Mouse (Mus musculus): Measurements from ENCODE around the gene Slc26a11. TPM values are rescaled to one million over a fixed set of nuclear protein-coding genes. Genes with fewer than 3 reads are reported as not detected.

The Slc26a11 gene
- polyA plus RNA-seq, 1 experiment from 2014 or later = 10.8 TPM

GRCm38 (mm10) chr11:119338271-119339059 is 16.9 kb upstream of the Slc26a11 start:
- H3K4me3 ChIP-seq (replicated peaks) = no peak overlapping the region
- H3K4me1 ChIP-seq = no peaks in the 10 kb centered on the region
- ATAC-seq (replicated peaks; ENCODE audit: low FRiP score) = no peak
- no peaks in the 10 kb centered on the region for H3K36me3 ChIP-seq
- no peak overlapping the region for H3K27ac ChIP-seq
- WGBS = 86% methylated on average over 10 of the region's 10 CpGs
- H3K4me2 ChIP-seq = no peak overlapping the region
- no peaks in the 10 kb centered on the region for H3K9me3 ChIP-seq (replicated peaks)
- H3K27me3 ChIP-seq = no peaks in the 10 kb centered on the region
- no peak overlapping the region for H3K9ac ChIP-seq

- Histone ChIP-seq H3K9me3 (replicated peaks) (no peaks in the 10 kb centered on the region), H3K9ac (no peak overlapping the region), H3K4me1 (no peaks in the 10 kb centered on the region), H3K27me3 (no peaks in the 10 kb centered on the region), H3K4me3 (replicated peaks) (no peak overlapping the region), H3K36me3 (no peaks in the 10 kb centered on the region), H3K4me2 (no peak overlapping the region), H3K27ac (no peak overlapping the region)
- no peak for ATAC-seq (replicated peaks; ENCODE audit: low FRiP score)
- WGBS = 45% methylated on average over 5 of the region's 5 CpGs
Measured at GRCm38 (mm10) chr11:119339179-119339578, 16.2 kb upstream of the Slc26a11 start.

GRCm38 (mm10) chr11:119339637-119340036 is 15.7 kb upstream of the Slc26a11 start:
- H3K4me3 ChIP-seq (replicated peaks) = no peak overlapping the region
- H3K4me1 ChIP-seq = no peaks in the 10 kb centered on the region
- no peaks in the 10 kb centered on the region for H3K36me3 ChIP-seq
- 3% methylated on average over 5 of the region's 5 CpGs for WGBS
- no peak overlapping the region for H3K4me2 ChIP-seq
- no peaks in the 10 kb centered on the region for H3K27me3 ChIP-seq
- H3K9me3 ChIP-seq (replicated peaks) = no peaks in the 10 kb centered on the region
- no peak overlapping the region for H3K27ac ChIP-seq
- H3K9ac ChIP-seq = no peak overlapping the region
- ATAC-seq (replicated peaks; ENCODE audit: low FRiP score) = no peak

GRCm38 (mm10) chr11:119344178-119344577 is 11.2 kb upstream of the Slc26a11 start:
- no peak overlapping the region for H3K9ac ChIP-seq
- 84% methylated on average over 8 of the region's 8 CpGs for WGBS
- H3K9me3 ChIP-seq (replicated peaks) = no peaks in the 10 kb centered on the region
- H3K4me1 ChIP-seq = no peaks in the 10 kb centered on the region
- ATAC-seq (replicated peaks; ENCODE audit: low FRiP score) = no peak
- no peak overlapping the region for H3K4me2 ChIP-seq
- peaks cover 2% of the 10 kb centered on the region; the same call in 1 of the 2 replicates for H3K36me3 ChIP-seq
- no peaks in the 10 kb centered on the region for H3K27me3 ChIP-seq
- no peak overlapping the region for H3K27ac ChIP-seq
- no peak overlapping the region for H3K4me3 ChIP-seq (replicated peaks)

- H3K27me3 ChIP-seq = no peaks in the 10 kb centered on the region
- no peaks in the 10 kb centered on the region for H3K4me1 ChIP-seq
- no peak overlapping the region for H3K27ac ChIP-seq
- ATAC-seq (replicated peaks; ENCODE audit: low FRiP score) = no peak
- H3K4me2 ChIP-seq = no peak overlapping the region
- H3K9me3 ChIP-seq (replicated peaks) = no peaks in the 10 kb centered on the region
- 61% methylated on average over 6 of the region's 6 CpGs for WGBS
- H3K36me3 ChIP-seq = peaks cover 2% of the 10 kb centered on the region; the same call in 1 of the 2 replicates
- H3K9ac ChIP-seq = no peak overlapping the region
- H3K4me3 ChIP-seq (replicated peaks) = no peak overlapping the region
Measured at GRCm38 (mm10) chr11:119344865-119345264, 10.5 kb upstream of the Slc26a11 start.

- no peak overlapping the region for H3K4me3 ChIP-seq (replicated peaks)
- no peaks in the 10 kb centered on the region for H3K27me3 ChIP-seq
- WGBS = 93% methylated on average over 4 of the region's 4 CpGs
- no peaks in the 10 kb centered on the region for H3K4me1 ChIP-seq
- no peak for ATAC-seq (replicated peaks; ENCODE audit: low FRiP score)
- H3K27ac ChIP-seq = no peak overlapping the region
- H3K9me3 ChIP-seq (replicated peaks) = no peaks in the 10 kb centered on the region
- peaks cover 2% of the 10 kb centered on the region; the same call in 1 of the 2 replicates for H3K36me3 ChIP-seq
- H3K9ac ChIP-seq = no peak overlapping the region
- no peak overlapping the region for H3K4me2 ChIP-seq
Measured at GRCm38 (mm10) chr11:119347125-119347524, 8.2 kb upstream of the Slc26a11 start.

- Histone ChIP-seq H3K27ac (no peak overlapping the region), H3K4me2 (no peak overlapping the region), H3K9ac (no peak overlapping the region), H3K9me3 (replicated peaks) (no peaks in the 10 kb centered on the region), H3K36me3 (no peaks in the 10 kb centered on the region), H3K4me1 (peaks cover 24% of the 10 kb centered on the region), H3K4me3 (replicated peaks) (no peak overlapping the region), H3K27me3 (no peaks in the 10 kb centered on the region)
- WGBS = 65% methylated on average over 7 of the region's 7 CpGs
- no peak for ATAC-seq (replicated peaks; ENCODE audit: low FRiP score)
Measured at GRCm38 (mm10) chr11:119352113-119352512, 3.2 kb upstream of the Slc26a11 start.

- no peak overlapping the region for H3K4me2 ChIP-seq
- no peak for ATAC-seq (replicated peaks; ENCODE audit: low FRiP score)
- H3K9ac ChIP-seq = no peak overlapping the region
- peaks cover 24% of the 10 kb centered on the region for H3K4me1 ChIP-seq
- no peaks in the 10 kb centered on the region for H3K9me3 ChIP-seq (replicated peaks)
- 87% methylated on average over 4 of the region's 4 CpGs for WGBS
- H3K27ac ChIP-seq = no peak overlapping the region
- no peak overlapping the region for H3K4me3 ChIP-seq (replicated peaks)
- H3K36me3 ChIP-seq = peaks cover 3% of the 10 kb centered on the region; the same call in 1 of the 2 replicates
- H3K27me3 ChIP-seq = no peaks in the 10 kb centered on the region
Measured at GRCm38 (mm10) chr11:119353946-119354345, 1.4 kb upstream of the Slc26a11 start.

GRCm38 (mm10) chr11:119354798-119355442 is 437 bp upstream of the Slc26a11 start:
- Histone ChIP-seq H3K27ac (peak overlapping the region; percentile 87), H3K27me3 (no peaks in the 10 kb centered on the region), H3K4me3 (replicated peaks) (peak overlapping the region; percentile 81), H3K4me2 (peak overlapping the region; percentile 96), H3K36me3 (peaks cover 12% of the 10 kb centered on the region), H3K4me1 (peaks cover 24% of the 10 kb centered on the region), H3K9me3 (replicated peaks) (no peaks in the 10 kb centered on the region), H3K9ac (peak overlapping the region; percentile 76)
- 0 out of 2 replicates have a peak, but pooled peaks have one; percentile 12 for ATAC-seq (replicated peaks; ENCODE audit: low FRiP score)
- WGBS = 6% methylated on average over 23 of the region's 23 CpGs

- 94% methylated on average over 10 of the region's 10 CpGs for WGBS
- no peak overlapping the region for H3K27ac ChIP-seq
- H3K9me3 ChIP-seq (replicated peaks) = no peaks in the 10 kb centered on the region
- no peak overlapping the region for H3K4me3 ChIP-seq (replicated peaks)
- peaks cover 25% of the 10 kb centered on the region for H3K36me3 ChIP-seq
- H3K9ac ChIP-seq = no peak overlapping the region
- H3K4me1 ChIP-seq = peaks cover 33% of the 10 kb centered on the region
- H3K4me2 ChIP-seq = no peak overlapping the region
- no peak for ATAC-seq (replicated peaks; ENCODE audit: low FRiP score)
- no peaks in the 10 kb centered on the region for H3K27me3 ChIP-seq
Measured at GRCm38 (mm10) chr11:119359089-119359488, 3.7 kb downstream of the Slc26a11 start.

GRCm38 (mm10) chr11:119362769-119363533 is 7.6 kb downstream of the Slc26a11 start:
- Histone ChIP-seq H3K4me1 (peaks cover 10% of the 10 kb centered on the region), H3K9me3 (replicated peaks) (no peaks in the 10 kb centered on the region), H3K36me3 (peaks cover 44% of the 10 kb centered on the region), H3K27ac (no peak overlapping the region), H3K9ac (no peak overlapping the region), H3K27me3 (no peaks in the 10 kb centered on the region), H3K4me3 (replicated peaks) (0 out of 2 replicates have a peak overlapping the region, but pooled peaks have one; percentile 14), H3K4me2 (peak overlapping the region; percentile 38)
- 31% methylated on average over 11 of the region's 11 CpGs for WGBS
- ATAC-seq (replicated peaks; ENCODE audit: low FRiP score) = peak; percentile 40; the same call in 1 of the 2 replicates

All from kidney, embryonic 15.5 days (tissue).